Mouse (Mus musculus) lung, postnatal 0 days (tissue): ENCODE data around the gene Gzmm. TPM values are rescaled to one million over a fixed set of nuclear protein-coding genes. Genes with fewer than 3 reads are reported as not detected.

Experiments
- ATAC-seq: fragments of 200-750 bp; cut with Nextera tagmentation; 2 replicates; pipeline ENCODE4 v1.8.0; 2017; ENCODE audit warnings: moderate library complexity
- DNase-seq: peaks from one replicate; pipeline ENCODE4 v3.0.0-alpha.2; 2016; ENCODE audit warnings: low spot score
- H3K27ac ChIP-seq: fragments of 300-500 bp; sonication (generic); 2 replicates; pipeline ENCODE4 v1.5.1; 2014; ENCODE audit warnings: antibody characterized with exemption, mild to moderate bottlenecking, low read length, mixed read lengths
- H3K27me3 ChIP-seq: fragments of 300-500 bp; sonication (generic); replicated peaks from 2 replicates; pipeline ENCODE4 v1.6.1; 2014; ENCODE audit warnings: low read length, mixed read lengths; ENCODE audit not compliant: insufficient read depth
- H3K36me3 ChIP-seq: fragments of 300-500 bp; sonication (generic); 2 replicates; pipeline ENCODE4 v1.6.1; 2014; ENCODE audit warnings: low read length, mixed read lengths; ENCODE audit not compliant: insufficient read depth
- H3K4me1 ChIP-seq: fragments of 300-500 bp; sonication (generic); 2 replicates; pipeline ENCODE4 v1.6.1; 2014; ENCODE audit warnings: antibody characterized with exemption, low read depth, low read length, mixed read lengths; ENCODE audit not compliant: insufficient read depth
- H3K4me2 ChIP-seq: fragments of 300-500 bp; sonication (generic); replicated peaks from 2 replicates; pipeline ENCODE4 v1.6.1; 2014; ENCODE audit warnings: low read depth, mild to moderate bottlenecking, low read length, moderate library complexity, mixed read lengths
- H3K4me3 ChIP-seq: fragments of 300-500 bp; sonication (generic); 2 replicates; pipeline ENCODE4 v1.5.1; 2014; ENCODE audit warnings: low read depth, low read length
- H3K9ac ChIP-seq: fragments of 300-500 bp; sonication (generic); replicated peaks from 2 replicates; pipeline ENCODE4 v1.6.1; 2014; ENCODE audit warnings: low read depth, mild to moderate bottlenecking
- H3K9me3 ChIP-seq: fragments of 300-500 bp; sonication (generic); 2 replicates; pipeline ENCODE4 v1.6.1; 2016; ENCODE audit warnings: low read length, mixed read lengths
- CTCF ChIP-seq: IDR thresholded peaks from 2 replicates; pipeline ENCODE4 v1.5.1; 2016; ENCODE audit warnings: antibody characterized with exemption, mild to moderate bottlenecking
- EP300 ChIP-seq: IDR thresholded peaks from 2 replicates; pipeline ENCODE4 v1.6.1; 2016; ENCODE audit warnings: antibody characterized with exemption, mild to moderate bottlenecking, control low read depth
- WGBS: fragments of 180-500 bp; shearing (Covaris S2); extraction: QIAGEN DNeasy Blood & Tissue Kit; methylation state at CpG from one replicate; pipeline ENCODE4 v1.1.7; 2014; 5-methylcytosine and 5-hydroxymethylcytosine counted together
- polyA plus RNA-seq: library from polyadenylated mRNA; unstranded; fragments of >200 nt; fragmentation: Nextera tagmentation; extraction: Ambion mirVana; gene quantifications from 2 replicates; pipeline ENCODE4 v1.2.1, GENCODE M21; 2015

The Gzmm gene
- polyA plus RNA-seq, 1 experiment from 2014 or later: 0.57 TPM

- WGBS: 77% methylated on average over 7 of the region's 7 CpGs
- no peaks in the 10 kb centered on the region for H3K9me3 ChIP-seq
- no peak for TF ChIP-seq CTCF
- TF ChIP-seq EP300: no peak
- H3K4me2 ChIP-seq: no peak overlapping the region
- no peaks in the 10 kb centered on the region for H3K36me3 ChIP-seq
- DNase-seq (no peak), ATAC-seq (no peak)
- H3K4me3 ChIP-seq: no peak overlapping the region
- H3K27ac ChIP-seq: no peak overlapping the region
- H3K27me3 ChIP-seq: 0 out of 2 replicates have a peak, but pooled peaks cover 6% of the 10 kb centered on the region
- H3K9ac ChIP-seq: no peak overlapping the region
- no peaks in the 10 kb centered on the region for H3K4me1 ChIP-seq
These were observed 34.9 kb downstream of the Gzmm start for GRCm38 (mm10) chr10:79723692-79724091.

DNA sequence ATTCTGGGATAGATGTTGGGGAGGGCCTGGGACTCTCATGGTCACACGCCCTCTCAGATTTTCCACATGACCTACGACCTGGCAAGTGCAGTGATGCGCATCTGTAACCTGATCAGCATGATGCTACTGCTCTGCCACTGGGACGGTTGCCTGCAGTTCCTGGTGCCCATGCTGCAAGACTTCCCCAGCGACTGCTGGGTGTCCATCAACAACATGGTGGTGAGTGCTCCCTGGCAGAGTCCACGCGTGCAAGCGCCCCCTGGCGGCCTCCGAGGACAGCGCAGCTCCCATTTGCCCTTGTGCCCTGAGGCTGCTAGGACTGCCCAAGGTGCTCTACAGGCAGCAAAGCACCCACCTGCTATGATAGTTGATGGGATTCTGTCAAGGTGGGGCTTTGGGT is 37.3 kb downstream of the Gzmm start:
- WGBS: 41% methylated on average over 11 of the region's 11 CpGs
- no peak overlapping the region for H3K4me3 ChIP-seq
- no peaks in the 10 kb centered on the region for H3K4me1 ChIP-seq
- H3K9ac ChIP-seq: no peak overlapping the region
- H3K36me3 ChIP-seq: no peaks in the 10 kb centered on the region
- no peaks in the 10 kb centered on the region for H3K27me3 ChIP-seq
- TF ChIP-seq CTCF: peak; percentile 77
- TF ChIP-seq EP300: no peak
- DNase-seq: peak; percentile 49
- no peak overlapping the region for H3K4me2 ChIP-seq
- ATAC-seq: peak; percentile 52; the same call in 1 of the 2 replicates
- no peak overlapping the region for H3K27ac ChIP-seq
- no peaks in the 10 kb centered on the region for H3K9me3 ChIP-seq

DNA sequence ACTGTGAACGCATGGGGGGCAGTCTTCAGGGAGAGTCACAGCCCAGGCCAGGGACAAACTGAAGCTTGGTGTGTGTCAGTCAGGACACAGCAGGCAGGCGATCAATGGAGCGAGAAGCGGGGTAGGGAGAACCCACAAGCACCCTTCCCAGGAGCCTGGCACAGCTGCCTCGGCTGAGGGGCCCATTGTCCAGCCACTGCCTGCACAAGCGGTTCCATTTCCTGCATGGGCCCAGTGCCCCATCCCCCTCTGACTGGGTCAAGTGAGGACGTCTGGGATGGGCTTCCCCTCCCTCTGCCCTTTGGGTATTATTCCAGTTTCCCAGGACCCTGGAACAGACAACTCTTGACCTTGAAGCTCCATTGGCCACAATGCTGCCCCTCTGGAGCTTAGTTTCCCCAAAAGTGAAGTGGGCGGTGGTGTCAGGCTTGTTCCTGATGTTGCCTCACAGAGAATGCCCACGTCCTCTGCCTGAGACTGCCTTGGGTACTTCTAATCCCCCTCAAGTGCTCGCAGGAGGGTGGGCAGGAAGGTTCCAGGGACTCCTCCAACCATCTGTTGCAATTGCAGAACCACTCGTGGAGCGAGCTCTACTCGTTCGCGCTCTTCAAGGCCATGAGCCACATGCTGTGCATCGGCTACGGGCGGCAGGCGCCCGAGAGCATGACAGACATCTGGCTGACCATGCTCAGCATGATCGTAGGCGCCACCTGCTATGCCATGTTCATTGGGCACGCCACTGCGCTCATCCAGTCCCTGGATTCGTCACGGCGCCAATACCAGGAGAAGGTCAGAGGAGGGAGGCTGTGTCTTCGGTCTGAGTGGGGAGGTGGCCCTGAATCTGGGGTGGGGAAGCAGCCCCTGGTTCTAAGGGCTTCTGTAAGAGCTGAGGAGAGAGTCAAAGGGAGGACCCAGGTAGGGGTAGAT is 39.8 kb downstream of the Gzmm start:
- no peak overlapping the region for H3K4me3 ChIP-seq
- H3K9ac ChIP-seq: no peak overlapping the region
- ATAC-seq (no peak), DNase-seq (no peak)
- no peak overlapping the region for H3K27ac ChIP-seq
- H3K36me3 ChIP-seq: no peaks in the 10 kb centered on the region
- 61% methylated on average over 28 of the region's 28 CpGs for WGBS
- no peaks in the 10 kb centered on the region for H3K27me3 ChIP-seq
- H3K4me1 ChIP-seq: no peaks in the 10 kb centered on the region
- H3K4me2 ChIP-seq: no peak overlapping the region
- H3K9me3 ChIP-seq: no peaks in the 10 kb centered on the region
- TF ChIP-seq EP300: no peak
- no peak for TF ChIP-seq CTCF

- H3K4me1 ChIP-seq: no peaks in the 10 kb centered on the region
- ATAC-seq (no peak), DNase-seq (no peak)
- H3K36me3 ChIP-seq: no peaks in the 10 kb centered on the region
- no peak overlapping the region for H3K27ac ChIP-seq
- H3K4me2 ChIP-seq: no peak overlapping the region
- H3K9me3 ChIP-seq: no peaks in the 10 kb centered on the region
- H3K4me3 ChIP-seq: no peak overlapping the region
- H3K27me3 ChIP-seq: no peaks in the 10 kb centered on the region
- no peak overlapping the region for H3K9ac ChIP-seq
- TF ChIP-seq EP300 (no peak), CTCF (no peak)
- WGBS: 50% methylated on average over 13 of the region's 13 CpGs
These were observed 40.6 kb downstream of the Gzmm start for GRCm38 (mm10) chr10:79729357-79729965.

- WGBS: 93% methylated on average over 1 of the region's 1 CpGs
- peaks cover 14% of the 10 kb centered on the region; the same call in 1 of the 2 replicates for H3K36me3 ChIP-seq
- no peaks in the 10 kb centered on the region for H3K4me1 ChIP-seq
- H3K4me3 ChIP-seq: no peak overlapping the region
- TF ChIP-seq CTCF (peak; percentile 60), EP300 (no peak)
- H3K27me3 ChIP-seq: no peaks in the 10 kb centered on the region
- no peak for ATAC-seq
- no peak overlapping the region for H3K27ac ChIP-seq
- no peaks in the 10 kb centered on the region for H3K9me3 ChIP-seq
- H3K9ac ChIP-seq: no peak overlapping the region
- DNase-seq: no peak
- H3K4me2 ChIP-seq: no peak overlapping the region
These were observed 43.7 kb downstream of the Gzmm start for GRCm38 (mm10) chr10:79732500-79732899.

GRCm38 (mm10) chr10:79733847-79734246 is 45.0 kb downstream of the Gzmm start:
- Histone ChIP-seq H3K27ac (no peak overlapping the region), H3K4me2 (no peak overlapping the region), H3K27me3 (no peaks in the 10 kb centered on the region), H3K36me3 (peaks cover 22% of the 10 kb centered on the region; the same call in 1 of the 2 replicates), H3K9me3 (peaks cover 3% of the 10 kb centered on the region; the same call in 1 of the 2 replicates), H3K4me3 (no peak overlapping the region), H3K4me1 (no peaks in the 10 kb centered on the region), H3K9ac (no peak overlapping the region)
- WGBS: 93% methylated on average over 15 of the region's 15 CpGs
- TF ChIP-seq EP300 (no peak), CTCF (no peak)
- DNase-seq (no peak), ATAC-seq (no peak)
